Mouse (Mus musculus) thymus, postnatal 0 days (tissue): ENCODE results near the gene Ppp3r1. TPM values are rescaled to one million over a fixed set of nuclear protein-coding genes. Genes with fewer than 3 reads are reported as not detected.
A peak's percentile ranks its signal among the peaks of the same experiment; 100 is the strongest.

Source experiments
- DNase-seq: peaks from one replicate; pipeline ENCODE4 v3.0.0-alpha.2; 2015; ENCODE audit warnings: low spot score
- polyA plus RNA-seq: library from polyadenylated mRNA; unstranded; fragments of >200 nt; fragmentation: Nextera tagmentation; extraction: Ambion mirVana; gene quantifications from 2 replicates; pipeline ENCODE4 v1.2.1, GENCODE M21; 2015

Ppp3r1 gene
- 126 and 145 TPM in 2 replicates for polyA plus RNA-seq

DNA sequence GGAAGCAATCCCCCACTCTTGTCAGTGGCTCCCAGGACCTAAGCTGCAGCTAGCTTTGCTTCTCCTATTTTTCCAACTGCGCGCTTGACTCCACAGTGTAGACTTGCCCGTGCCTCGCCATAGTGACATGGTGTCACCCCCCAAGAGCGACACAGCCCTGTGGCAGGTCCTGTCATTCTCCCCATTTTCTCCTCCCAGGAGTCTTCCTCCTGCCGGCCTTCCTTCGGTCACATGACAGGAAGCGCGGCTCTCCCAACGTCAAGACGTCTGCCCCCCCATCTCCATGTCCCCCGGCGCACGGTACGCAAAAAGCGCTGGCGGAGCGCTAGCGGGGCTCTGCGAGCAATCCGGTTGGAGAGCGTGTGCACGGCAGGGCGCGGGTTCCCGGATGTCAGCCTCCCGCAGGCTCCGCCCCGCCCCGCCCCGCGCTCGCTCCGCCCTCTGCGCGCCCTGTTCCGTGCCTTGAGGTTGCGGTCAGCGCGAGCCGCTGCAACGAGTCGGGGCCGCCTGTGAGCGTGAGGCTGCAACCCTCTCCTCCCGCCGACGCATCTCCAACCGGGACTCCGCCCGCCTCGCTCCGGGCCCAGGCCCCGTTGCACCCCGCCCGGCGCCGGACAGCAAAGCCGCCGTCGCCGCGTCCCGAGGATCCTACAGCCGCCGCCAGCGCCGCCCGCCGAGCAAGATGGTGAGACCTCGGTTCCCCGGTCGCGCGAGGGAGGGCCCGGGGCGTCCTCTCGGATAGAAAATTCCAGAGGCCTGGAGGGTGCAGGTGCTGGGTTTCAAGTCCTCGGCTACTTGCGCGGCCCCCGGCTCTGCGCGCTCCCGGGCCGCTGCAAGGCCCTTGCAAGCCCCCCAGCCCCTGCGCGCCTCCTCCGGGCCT, at the start of gene Ppp3r1:
Gene Ppp3r1, plus strand, starts transcription at position 406 of the 880 bp plus-strand sequence.
- peak; percentile 96 for DNase-seq

DNA sequence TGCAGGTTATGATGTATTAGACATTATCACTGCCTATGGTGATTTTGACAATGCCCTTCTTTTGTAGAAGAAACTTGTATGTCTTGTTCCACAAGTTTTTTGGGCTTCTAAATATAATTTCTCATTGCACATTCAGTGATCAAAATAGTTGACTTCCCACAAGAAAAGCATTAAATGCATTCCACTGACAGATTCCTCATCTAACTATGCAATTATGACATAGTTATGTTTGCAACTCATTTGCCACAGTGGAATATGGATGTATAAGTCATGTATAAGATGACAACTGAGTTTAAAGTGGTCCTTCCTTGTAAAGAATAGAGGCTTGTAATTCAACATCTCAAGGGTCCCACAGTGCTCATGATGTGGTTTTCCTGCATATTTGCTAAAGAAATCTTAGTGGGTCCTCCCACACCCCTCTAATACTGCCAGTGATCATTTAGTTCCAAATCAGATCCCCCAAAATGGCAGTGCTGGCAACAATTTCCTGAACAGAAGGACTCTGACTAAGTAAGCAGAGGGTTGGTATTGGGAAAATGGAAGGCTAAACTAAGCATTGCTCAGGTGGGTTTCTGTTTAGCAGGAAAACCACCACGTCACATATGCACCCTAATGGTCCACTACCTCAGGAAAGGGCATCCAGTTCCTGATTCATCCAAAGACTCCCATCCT, 46.5 kb upstream of the Ppp3r1 start:
- no peak for DNase-seq

DNA sequence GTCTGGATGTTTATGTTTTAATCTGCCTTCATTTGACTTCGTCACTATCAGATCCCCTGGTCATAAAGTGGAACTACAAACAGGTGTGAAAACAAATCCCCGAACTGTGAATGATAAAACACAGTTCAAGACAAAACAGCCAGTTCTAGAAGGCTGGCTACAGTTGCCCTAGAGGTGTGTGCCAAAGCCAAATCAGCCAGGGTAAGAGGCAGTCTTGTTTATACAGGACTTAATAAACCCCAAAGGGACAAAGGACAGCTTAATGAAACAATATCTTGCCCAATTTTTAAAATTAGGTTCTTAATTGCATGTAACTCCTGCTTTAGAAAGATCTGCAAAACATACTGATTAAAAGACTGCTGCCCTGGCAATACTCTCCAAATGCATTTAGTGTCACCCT, 32.6 kb upstream of the Ppp3r1 start:
- no peak for DNase-seq

DNA sequence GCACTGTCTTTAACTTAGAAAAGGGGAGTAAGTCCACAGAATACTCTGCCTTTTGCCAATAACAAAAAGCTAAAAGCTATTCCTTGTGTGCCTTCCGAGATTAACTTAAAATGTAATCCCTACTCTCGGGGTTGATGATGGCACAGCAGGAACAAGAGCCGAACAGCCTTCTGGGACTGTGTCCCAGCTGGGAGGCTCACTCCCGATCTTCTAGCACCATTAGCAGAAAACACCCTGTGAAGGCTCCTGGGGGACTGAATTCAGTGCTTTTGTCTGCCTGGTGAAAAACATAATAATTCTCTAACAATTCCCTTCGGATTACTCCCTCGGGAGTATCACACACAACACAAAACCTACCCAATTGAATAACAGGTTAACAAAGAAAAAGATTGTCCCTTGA, 23.4 kb upstream of the Ppp3r1 start:
- no peak for DNase-seq

DNA sequence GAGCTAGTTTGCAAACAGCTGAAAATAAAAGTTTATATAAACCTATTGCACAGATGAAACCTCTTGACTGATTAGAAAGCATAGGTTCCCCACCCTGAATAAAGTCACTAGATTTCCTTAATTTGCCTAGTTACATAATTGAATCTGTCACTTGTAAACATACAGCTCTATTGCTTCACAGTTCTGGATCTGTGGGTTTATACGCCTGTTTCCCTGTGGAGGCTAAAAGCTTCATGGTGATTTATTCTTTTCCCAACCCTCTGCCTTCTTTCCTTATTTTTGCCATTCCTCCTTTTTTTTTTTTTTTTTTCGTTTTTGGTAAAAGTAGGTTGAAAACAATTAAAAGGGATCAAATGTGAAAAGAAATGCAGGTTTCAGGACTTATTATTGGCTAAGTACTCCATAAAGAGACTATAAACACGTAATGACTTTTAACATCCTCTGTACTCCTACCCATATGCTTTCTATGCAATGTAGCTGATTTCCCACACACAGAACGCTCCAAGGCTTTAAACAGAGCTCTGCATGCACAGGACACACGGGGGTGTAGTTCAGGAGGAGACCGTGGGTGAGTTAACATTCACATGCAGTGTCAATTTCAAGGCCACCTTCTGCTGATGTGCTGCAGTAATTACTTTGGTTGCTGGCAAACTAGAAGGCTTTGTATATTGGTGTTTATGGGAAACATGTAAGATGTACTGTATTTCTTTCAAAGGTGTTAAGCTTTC, 20.6 kb upstream of the Ppp3r1 start:
- DNase-seq, result no peak

DNA sequence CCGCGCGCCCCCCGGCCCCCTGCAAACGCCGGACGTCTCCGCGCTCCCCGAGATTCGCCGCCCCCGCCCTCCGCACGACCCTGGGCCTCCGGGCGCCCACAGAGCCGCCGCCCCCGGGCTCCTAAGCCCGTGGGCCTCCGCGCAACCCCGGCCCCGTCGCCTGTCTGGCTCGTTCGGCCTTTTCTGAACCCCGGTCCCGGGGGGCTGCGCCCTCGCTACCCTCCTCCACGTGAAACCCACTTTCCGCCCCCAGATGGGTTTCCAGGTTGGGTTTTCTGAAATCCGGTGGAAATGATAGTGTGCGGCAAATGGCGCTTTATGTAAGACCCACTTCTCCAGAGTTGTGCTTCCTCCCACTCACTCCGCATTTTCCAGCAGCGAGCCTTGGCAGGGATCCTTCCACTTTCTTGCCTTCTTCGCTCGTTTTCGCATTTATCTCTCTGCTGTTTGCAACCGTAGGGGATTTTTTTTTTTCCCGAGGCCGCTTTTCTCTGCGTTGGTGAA, 727 bp downstream of the Ppp3r1 start:
- DNase-seq, result peak; percentile 56

DNA sequence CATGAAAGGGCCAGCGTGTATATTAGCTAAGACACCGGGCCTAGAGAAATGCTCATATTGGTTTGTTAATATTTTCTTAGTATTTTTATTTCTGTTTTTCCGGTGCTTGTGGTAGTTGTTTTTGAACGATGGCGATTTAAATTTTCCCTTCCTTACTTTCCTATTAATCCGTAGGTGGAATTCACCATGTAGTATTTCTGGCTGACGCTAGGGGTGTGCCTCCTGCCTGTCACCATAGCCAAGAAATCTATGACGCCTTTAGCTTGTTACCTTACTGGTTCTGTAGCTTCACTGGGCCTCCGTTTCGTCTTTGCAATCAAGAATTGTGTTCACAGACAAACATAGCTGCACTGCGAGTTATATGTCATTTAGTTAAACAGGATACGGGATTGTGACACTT, 1.2 kb downstream of the Ppp3r1 start:
- DNase-seq, result peak; percentile 65

DNA sequence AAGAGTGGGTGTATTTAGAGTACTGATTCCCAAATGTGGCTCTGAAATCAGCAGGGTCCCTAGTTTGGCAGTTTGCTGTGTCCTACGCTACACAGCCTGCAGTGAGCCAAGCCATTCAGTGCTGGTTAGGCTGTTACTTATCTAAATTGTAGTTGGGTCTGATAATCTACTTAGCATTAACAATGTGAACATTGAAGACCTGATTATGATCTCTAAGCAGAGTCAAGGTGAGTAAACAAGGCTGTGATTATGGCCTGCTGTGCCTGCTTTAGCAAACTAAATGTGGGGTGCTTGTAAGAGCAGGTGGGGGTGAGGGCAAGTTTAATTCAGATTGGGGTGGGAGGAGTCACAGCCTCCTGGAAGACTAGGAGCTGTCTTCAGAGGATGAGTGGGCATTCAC, 4.9 kb downstream of the Ppp3r1 start:
- no peak for DNase-seq

DNA sequence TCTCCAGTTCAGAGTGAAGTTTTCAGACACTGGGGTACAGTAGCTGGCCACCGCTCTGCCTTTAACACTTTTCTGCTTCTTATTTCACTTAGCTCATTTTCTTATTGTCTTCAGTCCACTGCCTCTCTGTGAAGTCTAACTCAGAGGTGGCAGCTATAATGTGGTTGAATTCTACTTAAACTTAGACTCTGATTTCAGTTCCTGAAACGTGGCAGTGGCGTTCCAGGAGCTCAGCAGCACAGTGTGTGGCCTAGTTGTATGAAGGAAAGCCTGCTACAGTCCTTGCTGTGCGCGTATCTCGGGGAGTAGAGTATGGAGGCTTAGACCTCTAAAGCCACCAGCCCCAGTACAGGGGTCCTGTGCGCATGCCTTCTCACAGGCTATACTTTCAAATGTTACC, 7.6 kb downstream of the Ppp3r1 start:
- no peak for DNase-seq

DNA sequence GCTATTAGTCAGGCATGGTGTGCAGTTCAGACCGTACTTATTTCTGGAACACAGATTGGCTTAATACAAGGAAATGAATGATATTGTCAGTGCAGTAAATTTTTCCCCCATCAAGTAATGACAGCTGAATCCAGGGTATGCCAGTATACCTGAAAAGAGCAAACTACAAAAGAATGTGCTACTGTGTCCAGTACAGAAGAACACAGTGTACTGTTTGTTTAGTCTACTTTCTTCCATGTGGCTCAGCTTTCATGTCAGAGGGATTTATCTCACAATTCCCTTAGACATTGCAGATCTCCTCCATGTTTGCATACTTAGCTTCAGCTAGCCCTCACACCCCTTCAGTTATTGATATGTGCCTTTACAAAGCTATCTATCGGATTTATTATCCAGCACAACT, 10.2 kb downstream of the Ppp3r1 start:
- no peak for DNase-seq

DNA sequence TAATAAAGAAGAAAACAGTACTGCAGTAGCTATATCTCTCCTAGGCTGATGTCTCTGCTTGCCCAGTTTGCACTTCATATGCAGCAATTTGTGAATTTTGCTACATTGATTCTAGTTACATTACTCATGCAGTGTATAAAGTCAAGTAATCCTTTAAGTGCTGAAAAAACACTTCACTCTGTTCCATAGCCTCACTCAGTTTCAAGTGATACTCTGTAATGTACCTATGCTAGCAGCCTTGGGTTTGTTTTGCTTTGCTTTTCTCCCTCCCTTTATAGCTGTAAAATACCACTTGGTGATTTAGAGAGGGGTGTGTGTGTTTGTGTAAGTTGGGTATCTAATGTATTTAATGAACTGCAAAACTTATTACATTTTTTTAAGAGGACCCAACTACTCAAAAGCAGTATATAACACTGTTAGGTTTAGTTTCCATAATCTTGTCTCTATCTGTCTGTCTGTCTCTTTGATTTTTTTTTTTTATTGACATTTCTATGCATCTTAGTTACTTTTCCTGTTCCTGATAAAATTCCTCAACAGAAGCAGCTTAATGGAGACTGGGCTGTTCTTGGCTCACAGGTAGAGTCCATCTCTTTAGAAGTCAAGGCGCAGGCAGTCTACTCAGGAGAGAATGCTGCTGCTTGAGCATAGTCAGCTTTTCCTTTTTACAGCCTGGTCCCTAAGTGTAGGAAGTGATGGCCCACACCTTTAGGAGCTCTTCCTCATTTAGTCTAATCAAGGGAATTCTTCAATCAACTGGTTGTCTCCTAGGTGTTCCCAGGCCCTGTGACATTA, 12.1 kb downstream of the Ppp3r1 start:
- DNase-seq, result no peak

DNA sequence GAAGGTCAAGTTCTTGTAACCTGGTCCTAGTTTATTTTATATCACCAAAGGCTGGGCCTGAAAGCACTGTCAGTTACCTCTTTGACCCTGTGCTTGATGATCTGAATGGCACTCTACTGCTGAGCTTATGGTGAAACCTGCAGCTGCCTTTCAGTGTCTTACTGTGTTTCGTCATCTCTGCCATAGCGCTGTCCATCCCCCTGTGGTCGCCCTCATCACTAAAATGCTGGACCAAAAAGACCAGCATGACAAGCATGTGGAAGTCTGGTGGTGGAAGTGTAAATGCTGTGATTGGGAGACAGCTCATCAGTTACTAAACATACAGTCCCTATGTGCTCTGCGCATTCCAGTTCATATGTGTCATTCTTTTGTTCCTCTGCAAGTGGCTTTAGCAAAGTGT, 13.2 kb downstream of the Ppp3r1 start:
- no peak for DNase-seq

DNA sequence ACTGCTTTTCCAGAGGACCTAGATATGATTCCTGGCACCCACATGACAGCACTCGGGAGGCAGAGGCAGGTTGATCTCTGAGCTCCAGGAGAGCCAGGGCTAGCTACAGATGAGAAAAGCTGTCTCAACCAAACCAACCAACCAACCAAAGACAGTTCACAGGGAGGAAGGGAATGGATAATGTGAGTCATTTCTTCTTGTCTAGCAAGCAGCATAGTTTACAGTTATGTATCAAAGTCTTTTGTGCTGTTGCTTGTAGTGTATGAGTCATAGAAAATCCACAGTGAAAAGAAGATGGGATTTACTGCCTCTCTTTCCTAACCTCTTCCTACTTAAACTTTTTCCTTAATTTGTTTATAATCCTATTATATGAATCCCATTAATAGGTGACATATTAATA, 17.6 kb downstream of the Ppp3r1 start:
- no peak for DNase-seq

DNA sequence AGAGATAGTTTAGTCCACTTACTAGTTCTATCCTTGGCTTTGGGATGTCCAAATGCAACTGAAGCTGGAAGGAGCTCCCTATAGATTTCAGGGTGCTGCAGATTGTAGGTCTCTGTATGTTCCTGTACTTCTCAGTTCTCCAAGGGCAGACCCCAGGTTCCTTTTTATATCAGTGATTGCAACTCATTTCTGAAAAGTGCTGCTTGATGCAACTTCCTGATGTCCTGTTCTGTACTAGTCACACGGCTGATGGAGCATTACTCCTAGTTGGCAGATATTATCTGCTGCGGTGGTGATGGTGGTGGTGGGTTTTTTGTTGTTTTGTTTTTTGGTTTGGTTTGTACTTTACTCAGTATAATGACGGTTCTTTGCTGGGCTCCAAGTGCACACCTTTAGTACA, 21.7 kb downstream of the Ppp3r1 start:
- no peak for DNase-seq

DNA sequence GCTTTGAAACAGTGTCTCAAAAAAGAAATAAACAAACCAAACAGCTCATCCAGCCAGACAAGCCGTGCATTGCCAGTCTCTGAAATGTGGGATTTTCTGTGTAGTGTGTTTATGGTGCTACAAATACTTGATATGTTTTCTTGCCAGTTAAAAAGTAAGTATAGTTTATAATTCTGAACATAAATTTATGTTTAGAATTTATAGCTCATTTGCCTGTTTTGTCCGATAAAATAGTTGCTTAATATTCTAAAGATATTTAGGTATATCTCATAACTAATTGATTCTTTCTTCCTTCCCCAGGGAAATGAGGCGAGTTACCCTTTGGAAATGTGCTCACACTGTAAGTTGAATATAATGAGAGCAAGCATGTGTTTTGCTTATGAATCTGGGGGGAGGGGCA, 22.7 kb downstream of the Ppp3r1 start, which contains the start of gene Wdr92:
Gene Wdr92, plus strand, starts transcription at position 301 of the 400 bp plus-strand sequence.
- DNase-seq, result no peak

DNA sequence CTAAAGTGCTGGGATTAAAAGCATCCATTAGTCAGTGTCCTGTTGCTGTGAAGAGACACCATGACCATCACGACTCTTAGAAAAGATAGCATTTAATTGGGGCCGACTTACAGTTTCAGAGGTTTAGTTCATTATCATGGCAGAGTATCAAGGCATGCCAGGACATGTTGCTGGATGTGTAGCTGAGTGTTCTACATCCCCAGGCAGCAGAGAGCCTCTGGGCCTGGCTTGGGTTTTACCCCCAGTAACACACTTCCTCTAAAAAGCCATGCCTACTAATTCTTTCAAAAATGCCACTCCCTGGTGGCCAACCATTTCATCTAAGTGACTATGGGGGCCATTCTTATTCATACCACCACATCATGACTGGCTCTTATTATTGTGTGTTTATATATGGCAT, 24.1 kb downstream of the Ppp3r1 start:
- DNase-seq, result no peak

DNA sequence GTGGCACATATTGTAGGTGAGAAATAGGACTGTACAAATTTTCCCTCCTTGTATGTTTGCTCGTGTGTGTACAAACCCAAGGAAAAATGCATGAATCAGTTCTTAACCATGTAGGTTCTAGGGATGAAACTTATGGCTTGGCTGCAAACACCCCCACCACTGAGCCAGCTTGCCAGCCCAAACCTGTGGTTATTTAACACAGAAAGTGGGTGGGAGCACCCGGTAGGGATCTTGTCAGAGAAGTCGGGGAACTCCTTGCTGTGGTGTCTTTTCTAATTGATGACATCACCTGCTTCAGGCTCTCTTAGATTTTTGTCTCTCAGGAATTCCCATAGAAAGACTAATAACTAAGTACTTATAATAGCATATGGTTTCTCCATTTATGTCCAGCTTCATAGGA, 28.6 kb downstream of the Ppp3r1 start:
- DNase-seq, result no peak

DNA sequence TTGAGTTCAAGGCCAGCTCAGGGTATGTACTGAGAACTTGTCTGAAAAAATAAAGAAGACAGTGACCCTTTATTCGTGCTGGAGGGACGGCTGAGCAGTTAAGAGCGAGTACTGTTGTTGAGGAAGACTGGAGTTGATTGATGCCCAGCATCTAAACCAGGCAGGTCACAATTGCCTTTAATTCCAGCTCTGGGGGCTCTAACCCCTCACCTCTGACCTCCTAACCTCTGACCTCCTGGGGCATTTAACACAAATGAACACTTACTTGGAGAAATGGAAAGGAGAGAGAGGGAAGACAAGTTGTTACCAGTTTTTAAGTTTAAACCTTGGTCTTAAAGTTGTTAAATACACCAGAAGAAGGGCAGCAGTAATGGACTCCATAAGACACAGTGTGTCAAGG, 29.7 kb downstream of the Ppp3r1 start:
- no peak for DNase-seq

DNA sequence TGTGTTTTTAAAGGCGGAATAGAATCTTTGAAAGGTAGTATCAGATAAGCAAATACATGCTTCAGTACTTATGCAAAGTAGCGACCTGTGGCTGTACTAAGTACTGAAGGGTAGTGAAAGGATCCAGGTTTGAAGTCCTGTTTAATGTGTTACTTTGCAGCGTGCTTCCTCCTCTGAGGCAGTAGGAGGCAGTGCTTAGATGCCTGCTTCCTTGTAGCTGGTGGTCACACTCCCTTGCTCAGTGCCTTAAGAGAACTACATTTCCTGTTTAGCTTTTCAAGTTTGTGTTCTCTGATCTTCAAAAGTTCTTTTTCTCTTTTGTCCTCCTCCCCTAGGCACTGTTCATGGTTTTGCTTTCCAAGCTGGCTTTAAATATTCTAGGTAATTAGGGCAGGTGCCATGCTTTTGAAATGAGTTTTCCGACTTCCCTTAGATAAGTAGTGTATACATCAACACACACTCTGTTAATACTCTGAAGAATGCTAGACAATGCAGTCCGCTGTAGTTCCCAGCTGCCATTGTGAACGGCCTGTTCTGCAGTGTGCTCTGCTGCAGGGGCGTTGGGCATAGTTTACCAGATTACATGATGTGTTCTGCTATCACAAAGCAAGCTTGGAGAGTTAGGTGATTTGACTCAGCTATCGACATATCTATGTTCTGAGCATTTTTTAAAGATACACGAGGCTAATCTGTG, 33.2 kb downstream of the Ppp3r1 start:
- DNase-seq, result peak; percentile 79

DNA sequence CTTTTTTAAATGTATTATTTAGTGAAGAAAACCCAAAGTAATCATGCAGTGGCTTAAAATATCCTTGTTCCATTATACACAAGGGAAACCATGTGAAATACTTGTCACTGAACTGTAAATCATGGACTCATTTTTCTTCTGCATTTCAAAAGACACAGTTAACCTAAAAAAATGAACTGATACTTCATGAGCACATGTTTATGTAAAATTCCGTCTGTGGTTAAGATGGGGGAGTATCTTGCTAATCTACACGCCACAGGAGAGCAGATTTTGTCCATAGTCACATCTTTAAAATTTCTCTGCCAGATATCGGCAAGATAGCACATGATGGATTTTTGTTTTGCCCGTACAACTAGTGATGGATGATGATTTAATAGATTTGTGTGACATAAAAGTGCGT, 40.1 kb downstream of the Ppp3r1 start:
- DNase-seq, result no peak
